Mouse (Mus musculus) heart, adult 2 months (tissue): ENCODE results near the gene Tbc1d10c.

ENCODE experiments used
- CTCF ChIP-seq: fragments of 200-600 bp; IDR thresholded peaks from 2 replicates; pipeline ENCODE4 v1.8.1; 2022; ENCODE audit warnings: antibody characterized with exemption, mild to moderate bottlenecking, moderate library complexity
- EP300 ChIP-seq: fragments of 200-500 bp; IDR thresholded peaks from 2 replicates; pipeline ENCODE4 v1.6.1; 2011; ENCODE audit warnings: low read depth, low read length, control low read depth; ENCODE audit not compliant: insufficient read depth
- POLR2A ChIP-seq: fragments of 200-500 bp; IDR thresholded peaks from 2 replicates; pipeline ENCODE4 v1.6.1; 2011; ENCODE audit warnings: mild to moderate bottlenecking, low read depth, low read length, control low read depth; ENCODE audit not compliant: insufficient read depth

DNA sequence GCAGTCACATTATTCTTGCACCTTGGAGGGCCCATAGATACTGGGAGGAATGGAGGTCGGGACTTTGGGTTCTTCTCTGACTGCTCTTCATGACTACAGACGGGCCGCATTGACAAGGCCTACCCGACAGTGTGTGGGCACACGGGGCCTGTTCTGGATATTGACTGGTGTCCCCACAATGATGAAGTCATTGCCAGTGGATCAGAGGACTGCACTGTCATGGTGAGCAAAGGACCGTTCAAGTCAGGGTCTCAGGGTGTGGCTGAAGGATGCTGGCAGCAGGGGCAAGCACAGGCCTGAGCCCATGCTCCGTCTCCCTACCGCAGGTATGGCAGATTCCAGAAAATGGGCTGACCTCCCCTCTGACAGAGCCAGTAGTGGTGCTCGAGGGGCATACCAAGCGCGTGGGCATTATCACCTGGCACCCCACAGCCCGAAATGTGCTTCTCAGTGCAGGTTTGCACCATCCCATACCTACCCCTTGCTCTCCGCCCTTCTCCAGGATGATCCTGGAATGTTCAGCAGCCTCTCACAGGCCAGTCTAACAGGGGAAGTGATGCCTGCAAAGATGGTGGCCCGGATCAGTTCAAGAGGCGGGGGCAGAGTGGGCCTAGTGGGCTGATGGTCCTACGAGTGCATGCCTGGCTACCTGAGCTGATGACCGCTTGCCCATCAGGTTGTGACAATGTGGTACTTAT is 41.2 kb downstream of the Tbc1d10c start:
- no peak for TF ChIP-seq POLR2A
- TF ChIP-seq CTCF: no peak
- TF ChIP-seq EP300: no peak
